In the genomic region with DNA sequence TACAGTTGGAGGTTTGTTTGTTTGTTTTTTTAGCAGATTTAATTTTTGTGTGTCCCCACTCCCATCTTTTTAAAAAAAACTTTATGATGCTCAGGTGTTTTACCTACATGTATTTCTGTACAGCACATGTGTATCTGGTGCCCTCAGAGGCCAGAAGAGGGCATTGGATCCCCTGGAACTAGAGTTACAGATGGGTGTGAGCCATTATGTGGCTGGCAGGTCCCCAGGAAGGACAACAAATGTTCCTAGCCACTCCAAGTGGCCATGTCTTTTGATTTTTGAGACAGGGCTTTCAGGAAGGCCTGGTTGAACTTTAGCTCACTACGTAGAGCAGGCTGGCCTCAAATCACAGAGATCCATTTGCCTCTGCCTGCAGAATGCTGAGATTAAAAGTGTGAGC, we compare ENCODE assay signal across 8 mouse cellular contexts.
DNase-seq lines count a peak whose midpoint lies in the region; TF ChIP-seq lines count a peak whose summit lies in the region.

No protein-coding gene starts in this region.

- no peaks in the 10 kb centered on the region for H3K79me2 ChIP-seq in CH12.LX (replicated peaks; ENCODE audit: control insufficient read depth, extremely low read depth, insufficient read depth, poor library complexity, severe bottlenecking)

- no peaks in the 10 kb centered on the region for H3K27me3 ChIP-seq in CH12.LX (replicated peaks)

- TF ChIP-seq POLR2A in CH12.LX (IDR thresholded peaks at IDR 0.05; ENCODE audit: low read depth, low read length): no peak

- no peaks in the 10 kb centered on the region for H3K36me3 ChIP-seq in CH12.LX (replicated peaks in 1 of 2; ENCODE audit: control insufficient read depth in 1 of 2, insufficient read depth in 1 of 2, low read length in 1 of 2)

- DNase-seq in gastrocnemius, adult 18-20 months (ENCODE audit: low spot score): peak; percentile 45
- DNase-seq in gastrocnemius, postnatal 36 days: no peak
- peak; percentile 24 for DNase-seq in left cerebral cortex, postnatal 4 days
- DNase-seq in left cerebral cortex, postnatal 25 days (ENCODE audit: low spot score in 2 of 2): no peak
- no peak for DNase-seq in CH12.LX (ENCODE audit: extremely low read depth)
- DNase-seq in heart, postnatal 10 days: peak; percentile 54 to 61
- DNase-seq in right cerebral cortex, adult 2 months (ENCODE audit: low spot score in 2 of 2): no peak
- DNase-seq in spleen, postnatal 36 days (ENCODE audit: low spot score in 2 of 2): no peak

- no peak overlapping the region for H3K9ac ChIP-seq in CH12.LX (ENCODE audit: insufficient read depth, low read depth)

- intact Hi-C loops in gastrocnemius, postnatal 36 days (cut with DNase I): loop anchor here (5.0 kb wide), 1 partner anchor 274 kb away; no protein-coding TSS in a partner anchor
- intact Hi-C loops in left cerebral cortex, postnatal 4 days (cut with DNase I): no loop called here
- intact Hi-C loops in left cerebral cortex, postnatal 25 days (cut with DNase I): no loop called here
- intact Hi-C loops in heart, postnatal 10 days (cut with DNase I): loop anchor here (5.0 kb wide), 1 partner anchor 274 kb away; no protein-coding TSS in a partner anchor

- no peak for TF ChIP-seq EP300 in CH12.LX (IDR thresholded peaks at IDR 0.05; ENCODE audit: low read length)

- in situ Hi-C loops in CH12.LX (cut with MboI; ENCODE audit: low pct_ligation_motif_present, low pct_unique_long_range_greater_than_20kb, low sequenced_read_pairs): no loop called here

- no peak overlapping the region for H3K4me3 ChIP-seq in CH12.LX (replicated peaks in 1 of 3; ENCODE audit: low read depth in 2 of 3, low read length in 2 of 3, poor library complexity in 1 of 3)

- peaks cover 8 to 13% of the 10 kb centered on the region in 2 experiments for H3K4me1 ChIP-seq in CH12.LX (ENCODE audit: control insufficient read depth in 1 of 2, insufficient read depth in 2 of 2)

- dilution Hi-C loops in CH12.LX (cut with MboI; ENCODE audit: extremely low pct_ligation_motif_present, extremely low pct_unique_long_range_greater_than_20kb, low sequenced_read_pairs): no loop called here

- no peak overlapping the region for H3K27ac ChIP-seq in CH12.LX (ENCODE audit: insufficient read depth, low read depth)

- TF ChIP-seq RAD21 in CH12.LX (IDR thresholded peaks at IDR 0.05; ENCODE audit: low read depth, low read length): peak; percentile 64

- TF ChIP-seq CTCF in CH12.LX (conservative IDR thresholded peaks at IDR 0.05 in 1 of 2, IDR thresholded peaks at IDR 0.05 in 1 of 2; ENCODE audit: low read depth in 2 of 2, low read length in 2 of 2): peak in 1 of 2 experiments; percentile 68; a peak in 2 of 4 replicates

- H3K9me3 ChIP-seq in CH12.LX (replicated peaks; ENCODE audit: low read length): peaks cover 2% of the 10 kb centered on the region

- no peak overlapping the region for H3K4me2 ChIP-seq in CH12.LX (ENCODE audit: insufficient read depth, low read depth, poor library complexity, severe bottlenecking)

TF ChIP-seq in CH12.LX, 34 proteins besides CTCF, POLR2A, EP300 and RAD21:
- TF ChIP-seq SMC3 (IDR thresholded peaks at IDR 0.05; ENCODE audit: low read depth, low read length) (peak; percentile 57), MXI1 (IDR thresholded peaks at IDR 0.05; ENCODE audit: low read depth, low read length) (no peak)
TF ChIP-seq in CH12.LX: peak in this region for 1.

Comparison
In these comparisons a context has a peak if more than half of its experiments do, and no peak if none do; other contexts are left out.
1. DNase-seq: peak in gastrocnemius, adult 18-20 months (single experiment), left cerebral cortex, postnatal 4 days (single experiment) and heart, postnatal 10 days (2 of 2); none in gastrocnemius, postnatal 36 days (0 of 2), left cerebral cortex, postnatal 25 days (0 of 2), CH12.LX (single experiment), right cerebral cortex, adult 2 months (0 of 2) and spleen, postnatal 36 days (0 of 2).
2. intact Hi-C loops: an anchor here in gastrocnemius, postnatal 36 days (5.0 kb wide) and heart, postnatal 10 days (5.0 kb wide); none called in left cerebral cortex, postnatal 4 days and left cerebral cortex, postnatal 25 days.